Mouse (Mus musculus) thymus, postnatal 0 days (tissue): ENCODE results near the gene Clec4g. TPM values are rescaled to one million over a fixed set of nuclear protein-coding genes. Genes with fewer than 3 reads are reported as not detected.
"Not testable (repeated sequence)": the region's sequence is repeated elsewhere in the genome, so short reads cannot be mapped to it uniquely, and the experiment has no call there.

Source experiments
- DNase-seq: peaks from one replicate; pipeline ENCODE4 v3.0.0-alpha.2; 2015; ENCODE audit warnings: low spot score
- polyA plus RNA-seq: library from polyadenylated mRNA; unstranded; fragments of >200 nt; fragmentation: Nextera tagmentation; extraction: Ambion mirVana; gene quantifications from 2 replicates; pipeline ENCODE4 v1.2.1, GENCODE M21; 2015

Gene Clec4g
- polyA plus RNA-seq, result 0.10 and 0.18 TPM in 2 replicates

- DNase-seq, result no peak
Observed at GRCm38 (mm10) chr8:3720551-3720950, at the start of gene Clec4g. TSS of gene Clec4g (minus strand) at chr8:3720651.

GRCm38 (mm10) chr8:3768641-3769040, 48.2 kb upstream of the Clec4g start:
- not testable (repeated sequence) for DNase-seq

GRCm38 (mm10) chr8:3754261-3754850, 33.9 kb upstream of the Clec4g start:
- DNase-seq, result peak; percentile 99

GRCm38 (mm10) chr8:3748761-3749160, 28.3 kb upstream of the Clec4g start, which contains the start of gene Cd209a:
TSS of gene Cd209a (minus strand) at chr8:3748984.
- no peak for DNase-seq

- no peak for DNase-seq
Observed at GRCm38 (mm10) chr8:3736947-3737346, 16.5 kb upstream of the Clec4g start.

GRCm38 (mm10) chr8:3735599-3735998, 15.1 kb upstream of the Clec4g start:
- no peak for DNase-seq

GRCm38 (mm10) chr8:3734084-3734483, 13.6 kb upstream of the Clec4g start:
- no peak for DNase-seq

- no peak for DNase-seq
Observed at GRCm38 (mm10) chr8:3721041-3721440, 590 bp upstream of the Clec4g start.

- peak; percentile 74 for DNase-seq
Observed at GRCm38 (mm10) chr8:3718559-3718958, 1.9 kb downstream of the Clec4g start.

GRCm38 (mm10) chr8:3717321-3717954, 3.0 kb downstream of the Clec4g start:
- no peak for DNase-seq

- peak; percentile 33 for DNase-seq
Observed at GRCm38 (mm10) chr8:3711646-3712045, 8.8 kb downstream of the Clec4g start.

- no peak for DNase-seq
Observed at GRCm38 (mm10) chr8:3710312-3710711, 10.1 kb downstream of the Clec4g start.

GRCm38 (mm10) chr8:3707611-3708010, 12.8 kb downstream of the Clec4g start:
- no peak for DNase-seq

- no peak for DNase-seq
Observed at GRCm38 (mm10) chr8:3705711-3706110, 14.7 kb downstream of the Clec4g start.

- no peak for DNase-seq
Observed at GRCm38 (mm10) chr8:3701491-3701890, 19.0 kb downstream of the Clec4g start.

- DNase-seq, result no peak
Observed at GRCm38 (mm10) chr8:3694121-3694520, 26.3 kb downstream of the Clec4g start, which contains the start of gene Fcer2a. TSS of gene Fcer2a (minus strand) at chr8:3694175.

- no peak for DNase-seq
Observed at GRCm38 (mm10) chr8:3690774-3691173, 29.7 kb downstream of the Clec4g start.

- DNase-seq, result no peak
Observed at GRCm38 (mm10) chr8:3687537-3687936, 32.9 kb downstream of the Clec4g start.

GRCm38 (mm10) chr8:3685422-3685821, 35.0 kb downstream of the Clec4g start:
- no peak for DNase-seq

- DNase-seq, result no peak
Observed at GRCm38 (mm10) chr8:3684530-3684929, 35.9 kb downstream of the Clec4g start.

GRCm38 (mm10) chr8:3683408-3684176, 36.9 kb downstream of the Clec4g start:
- DNase-seq, result no peak

GRCm38 (mm10) chr8:3682435-3682834, 38.0 kb downstream of the Clec4g start:
- DNase-seq, result no peak
